Mouse (Mus musculus) gastrocnemius, postnatal 4 days (tissue): ENCODE measurements around the gene 4930432M17Rik. TPM values are rescaled to one million over a fixed set of nuclear protein-coding genes. Genes with fewer than 3 reads are reported as not detected.

ENCODE experiments used
- DNase-seq, 2 experiments: peaks; one replicate each; pipeline ENCODE4 v3.0.0; 2021 to 2022; ENCODE audit warnings: low spot score in 2 of 2, mixed read lengths in 2 of 2
- long read RNA-seq, 2 experiments: library from polyadenylated mRNA; stranded (forward); transcript quantifications; one replicate each; pipeline ENCODE4 v2.0.0; 2021
- total RNA-seq, 2 experiments: library from RNA; stranded (reverse); gene quantifications; 2 replicates each; pipeline ENCODE4 v1.2.3; 2021

4930432M17Rik gene
- not detected for total RNA-seq
- long read RNA-seq, experiment 1 = 0 reads
- long read RNA-seq, experiment 2 = 0 reads

DNA sequence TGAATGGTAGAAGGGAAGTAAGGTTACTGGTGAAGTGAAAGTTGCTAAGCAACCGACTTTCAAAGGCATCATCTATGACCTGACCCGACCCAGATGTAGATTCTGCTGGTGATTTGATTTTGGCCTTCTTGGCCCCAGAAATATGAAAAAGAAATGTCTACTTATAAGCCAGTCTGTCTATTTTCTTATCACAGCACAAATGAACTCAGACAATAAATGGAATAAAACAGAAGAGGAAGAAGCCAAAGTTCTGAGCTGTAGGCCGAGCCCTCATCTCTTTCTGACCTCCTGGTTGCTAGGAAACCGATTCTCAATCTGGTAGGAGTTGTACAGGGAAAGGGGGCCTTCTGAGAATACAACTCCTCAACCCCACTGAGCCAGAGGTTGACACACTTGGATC lies at the start of gene 4930432M17Rik:
Gene 4930432M17Rik (plus strand): TSS at position 301 of the 400 bp plus-strand sequence.
- no peak for DNase-seq

DNA sequence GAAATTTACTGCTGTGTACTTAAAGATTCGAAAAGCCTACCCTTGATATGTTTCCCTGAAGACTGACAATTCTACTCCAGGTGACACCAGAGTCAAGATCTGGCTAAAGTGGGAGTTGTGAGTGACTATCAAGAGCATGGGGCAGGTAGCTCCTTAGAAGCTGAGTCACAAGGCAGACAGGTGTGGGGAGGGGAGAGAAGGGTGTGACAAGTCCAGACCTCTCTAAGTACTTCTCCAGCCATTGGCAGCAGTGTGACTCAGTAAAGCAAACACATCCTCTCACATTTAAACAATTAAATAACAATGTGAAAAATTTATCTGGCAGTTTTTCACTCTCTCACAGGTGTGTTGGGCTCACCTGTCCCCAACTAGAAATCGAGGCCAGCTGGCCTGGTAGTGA lies 44.9 kb upstream of the 4930432M17Rik start:
- DNase-seq = no peak

DNA sequence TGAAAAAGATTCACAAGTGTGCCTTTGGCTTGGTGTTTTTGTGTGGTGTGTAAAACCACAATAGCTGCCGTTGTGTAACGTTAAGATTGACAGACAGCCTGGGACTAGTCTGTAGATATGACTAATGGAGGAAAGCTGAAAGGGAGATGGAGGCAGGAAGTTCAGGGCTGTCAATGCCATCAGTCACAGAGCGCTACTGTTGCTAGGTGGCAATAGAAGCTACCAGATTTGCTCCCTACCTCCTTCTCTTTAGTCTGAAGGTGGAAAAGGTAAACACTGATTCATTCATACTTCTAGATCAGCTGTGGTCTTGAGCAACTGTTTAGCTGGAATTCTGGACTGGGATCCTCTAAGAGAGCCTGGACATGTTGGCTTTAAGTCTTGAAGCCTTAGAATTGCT lies 44.3 kb upstream of the 4930432M17Rik start:
- DNase-seq = no peak

DNA sequence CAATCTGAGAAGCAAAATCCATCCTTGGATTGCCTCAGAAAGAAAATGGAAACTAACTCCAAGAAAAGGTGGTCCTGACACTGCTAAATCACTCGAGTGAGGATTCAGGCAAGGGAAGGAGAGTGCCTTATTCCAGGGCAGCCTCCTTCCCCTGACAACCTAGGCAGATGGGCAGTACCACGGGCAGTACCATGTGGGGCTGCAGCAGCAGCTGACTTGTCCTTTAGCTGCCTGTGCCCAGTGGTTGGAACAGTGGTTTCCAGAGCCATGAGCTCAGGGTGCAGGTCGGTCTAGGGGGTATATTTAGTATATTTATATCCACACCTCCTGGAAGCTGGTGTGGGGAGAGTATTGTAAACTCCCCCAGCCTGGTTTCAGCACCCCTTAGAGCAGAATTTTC lies 42.3 kb upstream of the 4930432M17Rik start:
- DNase-seq = no peak

DNA sequence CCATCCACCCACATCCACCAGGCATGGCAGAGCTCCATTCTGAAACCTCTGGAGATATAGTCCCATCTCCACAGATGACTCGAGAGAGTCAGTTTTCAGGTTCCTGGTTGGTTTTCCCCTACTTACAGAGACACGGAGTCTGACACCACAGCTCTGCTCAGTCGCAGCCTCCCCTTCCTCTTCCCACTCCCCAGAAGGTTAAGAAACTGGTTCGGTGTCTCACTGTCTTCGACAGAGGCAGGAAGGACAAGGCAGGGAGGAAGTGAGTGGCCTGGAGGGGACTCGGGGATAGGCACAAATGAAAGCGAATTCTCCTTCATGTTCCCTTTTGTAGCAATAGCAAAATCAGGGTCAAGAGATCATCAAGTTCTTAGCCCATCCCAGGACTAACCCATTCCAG lies 39.9 kb upstream of the 4930432M17Rik start:
- no peak for DNase-seq

DNA sequence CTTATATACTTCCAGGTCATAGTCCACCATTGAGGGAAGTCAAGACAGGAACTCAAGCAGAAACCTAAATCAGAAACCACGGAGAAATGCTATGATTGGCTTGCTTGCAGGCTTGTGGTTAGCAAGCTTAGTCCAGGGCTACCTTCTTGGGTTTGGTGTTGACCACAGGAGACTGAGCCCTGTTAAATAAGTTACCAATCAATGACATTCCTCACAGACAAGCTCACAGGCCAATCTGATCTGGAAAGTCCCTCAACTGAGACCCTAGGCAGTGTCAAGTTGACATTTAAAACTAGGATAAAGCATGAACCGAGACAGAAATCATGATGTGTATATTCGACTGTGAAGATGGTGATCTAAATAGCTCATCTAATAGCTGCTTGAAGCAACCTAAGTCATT lies 35.6 kb upstream of the 4930432M17Rik start:
- DNase-seq = no peak

DNA sequence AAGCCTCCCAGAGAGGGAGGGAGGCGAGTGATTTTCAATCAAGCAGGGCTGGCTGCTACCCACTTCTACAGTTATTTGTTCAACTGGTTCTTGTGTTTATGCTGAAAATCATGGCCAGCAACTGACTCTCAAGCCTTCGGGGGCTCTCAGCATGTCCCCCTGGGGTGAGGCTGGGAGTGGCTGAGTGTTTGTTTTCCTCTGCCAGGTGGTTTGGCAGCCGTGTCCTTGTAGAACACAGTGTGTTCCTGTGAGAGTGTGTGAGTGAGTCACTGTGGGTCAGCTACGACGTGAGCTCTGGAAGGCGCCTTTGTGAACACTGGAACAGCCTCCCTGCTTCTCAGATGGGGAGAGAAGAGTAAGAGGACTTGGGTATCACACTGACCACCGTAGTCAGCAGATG lies 35.1 kb upstream of the 4930432M17Rik start:
- no peak for DNase-seq

DNA sequence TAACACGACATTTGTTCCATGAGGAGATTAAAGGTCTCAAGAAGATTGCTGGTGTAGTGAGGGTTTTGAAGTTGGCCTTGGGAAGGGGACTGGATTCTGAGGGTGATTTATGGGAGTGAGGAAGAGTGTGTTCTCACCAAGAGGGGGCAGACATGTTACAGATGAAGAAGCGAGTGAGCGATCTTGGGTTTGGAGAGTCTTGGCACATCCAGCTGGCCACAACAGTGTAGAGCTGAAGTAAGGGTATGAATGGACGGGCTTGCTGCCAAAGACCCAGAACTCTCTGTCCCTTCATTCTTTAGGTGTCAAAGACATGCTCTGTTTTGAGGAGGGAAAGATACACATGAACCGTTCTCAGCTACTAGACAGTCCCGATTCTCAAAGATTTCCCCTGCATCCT lies 34.2 kb upstream of the 4930432M17Rik start:
- peak in 1 of 2 experiments; percentile 33 for DNase-seq

DNA sequence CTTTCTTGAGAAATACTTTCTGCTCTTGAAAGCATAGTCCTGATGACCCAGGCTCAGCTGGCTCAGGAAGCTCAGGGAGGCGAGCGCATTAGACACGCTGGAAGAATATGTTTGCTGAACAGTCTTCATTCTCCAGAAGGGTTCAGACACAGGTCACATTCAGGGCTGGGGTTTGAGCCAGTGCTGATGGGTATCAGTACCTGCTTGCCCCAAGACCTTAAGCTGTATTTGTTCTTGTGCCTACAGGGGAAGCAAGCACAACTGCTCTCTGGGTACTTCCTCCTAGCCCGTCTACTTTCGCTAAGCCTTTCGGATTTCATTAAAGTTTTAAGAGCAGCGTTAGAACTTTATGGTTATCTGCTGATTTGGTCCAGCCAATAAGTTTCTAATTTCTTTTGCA lies 33.8 kb upstream of the 4930432M17Rik start:
- DNase-seq = no peak

DNA sequence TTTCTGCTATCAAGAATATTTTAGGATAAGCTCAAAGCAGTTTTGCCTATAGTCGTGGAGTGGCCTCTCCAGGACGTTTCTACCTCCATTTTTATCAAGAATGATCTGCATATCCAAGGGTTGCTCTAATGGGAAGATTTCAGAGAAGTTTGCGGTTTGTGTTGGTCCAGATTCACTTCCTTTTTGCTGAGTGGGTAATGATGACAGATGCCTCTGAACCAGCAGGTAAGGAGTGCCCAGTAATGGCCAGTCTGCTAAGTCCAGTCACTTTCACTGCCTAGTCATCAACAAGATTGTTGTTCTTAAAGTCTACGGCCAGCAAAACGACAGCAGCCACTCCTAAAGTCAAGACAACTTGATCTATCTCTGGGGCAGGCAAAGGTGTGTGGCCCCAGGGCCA lies 32.8 kb upstream of the 4930432M17Rik start:
- no peak for DNase-seq

DNA sequence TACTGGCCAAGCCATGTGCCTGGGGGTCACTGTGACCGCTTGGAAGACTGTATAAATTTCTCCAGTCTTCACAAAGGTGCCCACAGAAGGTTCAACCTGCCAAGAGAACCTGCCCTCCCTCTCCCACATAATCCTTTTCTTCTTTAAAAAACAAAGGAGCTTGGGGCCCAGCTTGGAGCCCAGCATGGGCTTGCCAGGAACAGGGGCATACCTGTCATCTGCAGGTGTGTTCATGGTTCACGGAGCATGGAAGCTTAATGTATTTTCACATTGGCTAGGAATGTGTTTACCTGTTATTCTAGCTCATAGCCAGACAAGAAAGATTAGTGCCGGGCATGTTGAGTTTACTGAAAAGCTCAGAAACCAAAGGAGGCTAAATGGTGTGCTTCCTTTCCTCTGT lies 32.3 kb upstream of the 4930432M17Rik start:
- no peak for DNase-seq

DNA sequence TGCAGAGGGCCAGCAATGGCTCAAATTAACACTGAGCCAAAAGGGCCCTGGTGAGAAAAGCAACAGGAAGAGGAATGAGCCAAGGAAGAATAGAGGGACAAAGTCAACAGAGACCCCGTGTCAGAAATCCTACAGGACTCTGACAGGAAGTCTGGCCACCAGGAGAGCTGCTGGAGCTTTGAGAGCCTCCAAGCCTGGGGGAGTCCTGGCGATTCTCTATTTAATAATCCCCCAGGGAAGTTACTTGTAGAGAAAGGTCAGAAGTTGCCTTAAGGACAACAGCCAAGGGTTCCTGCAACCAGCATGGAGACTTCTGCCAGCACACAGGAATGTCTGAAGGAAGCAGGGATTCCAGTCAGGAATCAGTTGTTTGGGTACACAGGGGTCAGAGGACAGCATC lies 30.0 kb upstream of the 4930432M17Rik start:
- no peak for DNase-seq

DNA sequence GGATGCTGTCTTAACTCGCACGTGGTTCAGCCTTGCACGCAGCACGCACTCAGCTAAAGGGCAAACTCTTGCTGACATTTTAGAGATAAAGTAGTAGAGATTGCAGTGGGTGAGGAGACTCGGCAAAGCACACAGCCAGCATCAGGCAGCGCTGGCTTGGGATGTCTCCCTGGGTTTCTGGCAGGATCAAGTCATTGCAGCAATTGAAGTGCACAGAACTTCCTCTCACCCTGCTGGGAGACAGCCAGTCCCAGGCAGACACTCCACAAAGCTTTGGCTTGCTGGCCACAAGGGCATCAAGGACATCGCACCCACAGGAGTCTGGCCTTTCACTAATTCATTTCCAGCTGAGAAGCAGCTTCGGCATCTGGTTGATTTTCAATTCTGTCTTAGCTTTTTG lies 27.3 kb upstream of the 4930432M17Rik start:
- DNase-seq = no peak

DNA sequence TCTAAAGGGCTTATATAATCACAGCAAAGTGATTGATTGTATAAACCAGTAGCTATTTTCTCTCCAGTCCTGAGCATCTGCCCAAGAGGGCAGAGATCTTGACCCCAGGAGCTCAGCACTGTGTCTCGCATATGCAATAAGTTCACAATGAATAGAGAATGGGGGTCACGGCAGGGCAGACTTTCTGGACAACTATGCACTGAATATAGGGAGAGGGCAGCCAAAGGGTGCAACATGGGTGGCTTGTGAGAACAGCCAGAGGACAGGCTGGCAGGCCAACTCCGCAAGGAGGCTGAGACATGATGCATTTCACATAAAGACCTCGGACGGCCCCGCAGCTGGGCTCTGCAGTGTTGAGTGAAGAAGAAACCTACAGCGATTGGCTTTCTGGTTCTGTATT lies 25.1 kb upstream of the 4930432M17Rik start:
- no peak for DNase-seq

DNA sequence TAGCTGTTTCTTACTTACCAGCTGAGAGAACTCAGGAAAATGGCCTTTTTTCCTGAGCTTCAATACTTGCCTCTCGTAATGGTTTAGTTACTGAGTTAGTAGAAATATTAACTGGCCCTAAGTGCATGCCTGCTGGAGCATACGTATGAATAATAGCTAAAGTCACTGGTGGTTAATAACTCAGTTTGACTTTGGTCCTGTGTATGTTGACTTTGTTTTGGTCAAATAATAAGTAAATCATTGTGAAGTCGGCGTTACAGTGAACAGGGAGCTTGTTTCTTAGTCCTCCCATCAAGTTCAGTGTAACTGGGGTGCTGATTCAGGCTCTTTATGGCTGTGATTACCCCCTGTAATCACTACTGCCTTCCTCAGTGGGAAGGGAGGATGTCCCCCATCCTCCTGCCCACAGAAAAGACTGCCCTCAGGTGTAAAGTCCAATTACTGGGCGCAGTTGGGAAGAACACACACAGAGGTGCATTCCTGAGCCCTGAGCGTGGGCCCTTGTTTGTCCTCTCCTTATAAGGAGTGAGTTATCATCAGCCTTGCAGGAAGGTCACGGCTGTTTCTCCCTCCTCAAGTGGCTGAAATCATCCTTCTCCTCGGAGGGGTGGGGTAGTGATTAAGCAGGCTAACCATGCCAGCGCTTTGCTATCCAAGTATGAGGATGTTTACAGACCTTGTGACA lies 24.1 kb upstream of the 4930432M17Rik start:
- DNase-seq = no peak

DNA sequence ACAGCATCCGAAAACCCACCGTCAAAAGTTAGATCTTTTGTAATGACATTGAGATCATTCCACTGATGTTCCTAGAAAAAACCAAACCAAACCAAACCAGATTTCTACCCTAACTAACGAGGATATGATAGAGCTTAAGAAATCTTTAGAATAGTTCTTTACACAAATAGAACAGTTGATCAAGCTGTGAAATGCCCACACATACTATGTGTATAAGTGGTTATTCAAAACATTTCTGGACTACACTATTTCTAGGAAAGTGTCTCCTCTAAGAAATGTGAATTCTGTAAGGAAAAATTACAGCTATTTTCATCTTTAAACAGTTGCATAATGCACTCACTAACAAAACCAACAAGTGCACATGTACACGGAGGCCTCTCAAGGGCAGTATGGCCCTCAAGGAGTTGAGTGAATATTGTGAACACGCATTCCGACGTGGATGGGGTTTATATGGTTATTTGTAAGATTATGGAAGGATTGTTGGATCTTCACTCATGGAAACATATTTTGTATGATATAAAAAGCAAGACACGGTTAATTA lies 22.3 kb upstream of the 4930432M17Rik start:
- DNase-seq = no peak

DNA sequence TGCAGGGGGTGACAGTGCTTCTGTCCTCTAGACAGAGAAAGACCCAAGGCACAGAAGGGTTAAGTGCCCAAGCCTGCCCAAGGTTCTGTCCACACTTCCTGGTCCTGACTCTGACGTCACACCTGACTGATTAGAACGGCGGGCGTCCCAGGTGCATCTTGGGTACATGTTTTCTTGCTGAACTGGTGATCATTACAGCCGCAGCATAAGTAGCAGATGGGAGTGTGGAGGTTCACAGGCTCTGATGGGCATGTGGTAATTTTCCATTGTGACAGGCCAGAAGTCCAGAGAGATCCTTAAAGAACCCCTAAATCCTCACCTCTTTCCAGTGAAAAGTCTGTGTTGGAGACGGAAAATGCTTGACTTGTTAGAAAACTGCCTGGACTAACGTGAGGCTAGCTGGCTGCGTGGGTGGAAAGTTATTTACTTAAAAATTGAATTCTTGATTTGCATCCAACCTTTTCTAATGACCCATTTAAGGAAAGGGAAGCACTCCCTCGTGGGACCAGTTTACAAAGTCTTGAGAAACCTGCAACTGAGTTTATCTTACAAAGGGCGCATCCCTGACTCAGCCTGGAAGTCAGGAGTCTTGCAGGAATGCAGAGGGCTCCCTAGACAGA lies 20.4 kb upstream of the 4930432M17Rik start:
- no peak for DNase-seq

DNA sequence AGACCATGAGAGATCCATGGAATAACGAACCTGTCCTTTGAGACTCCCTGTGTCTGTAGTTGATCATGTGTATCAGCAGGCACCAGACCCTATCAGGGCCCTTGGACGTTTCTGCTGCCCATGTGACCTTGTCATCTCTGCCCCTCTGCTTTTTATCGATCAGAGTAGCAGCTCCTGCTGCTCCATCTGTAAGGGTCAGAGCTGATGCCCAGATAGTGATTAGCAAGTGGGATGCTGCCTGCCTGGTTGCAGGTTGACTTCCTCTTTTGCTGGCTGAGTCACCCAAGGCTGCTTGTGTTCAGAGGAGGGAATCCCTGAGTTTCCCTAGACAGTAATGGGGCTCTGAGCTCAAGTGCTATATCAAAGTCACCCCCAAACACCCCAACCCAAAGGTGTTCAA lies 18.9 kb upstream of the 4930432M17Rik start:
- no peak for DNase-seq

DNA sequence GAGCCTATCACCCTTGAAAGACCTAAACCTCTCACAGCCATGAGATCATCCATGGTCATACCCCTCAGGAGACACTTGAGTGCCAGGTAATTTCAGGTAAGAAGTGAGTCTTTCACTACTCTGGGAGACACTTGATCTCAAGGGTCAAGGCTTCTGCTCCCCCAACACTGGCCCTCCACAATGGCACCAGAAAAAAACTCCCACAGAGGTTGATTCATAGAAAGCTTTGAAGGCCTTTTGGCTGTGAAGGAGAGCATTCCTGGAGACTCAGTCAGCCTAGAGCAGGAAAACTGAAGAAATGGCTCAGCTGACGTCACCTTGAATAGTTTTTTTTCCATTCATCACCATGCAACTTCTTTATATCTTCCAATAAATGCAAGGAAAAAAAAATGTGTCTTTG lies 18.4 kb upstream of the 4930432M17Rik start:
- DNase-seq = no peak

DNA sequence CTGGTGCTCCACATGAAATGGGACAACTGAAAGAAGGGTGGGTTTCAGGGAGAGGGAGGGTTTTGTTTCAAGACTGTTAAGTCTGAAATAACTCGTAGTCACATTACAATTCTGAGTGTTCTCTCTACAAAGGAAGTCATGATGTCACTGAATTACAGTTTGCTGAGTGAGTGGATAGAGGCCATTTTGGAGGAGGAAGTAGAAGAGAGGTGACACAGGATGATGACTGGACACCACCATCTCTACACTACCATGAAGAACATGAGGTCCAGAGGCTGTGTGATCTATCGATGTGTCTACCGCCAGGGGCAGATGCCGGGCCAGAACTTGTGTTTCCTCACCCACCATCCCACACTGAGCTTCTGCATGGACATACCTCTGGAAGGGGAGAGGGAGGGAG lies 13.6 kb upstream of the 4930432M17Rik start:
- DNase-seq = no peak

DNA sequence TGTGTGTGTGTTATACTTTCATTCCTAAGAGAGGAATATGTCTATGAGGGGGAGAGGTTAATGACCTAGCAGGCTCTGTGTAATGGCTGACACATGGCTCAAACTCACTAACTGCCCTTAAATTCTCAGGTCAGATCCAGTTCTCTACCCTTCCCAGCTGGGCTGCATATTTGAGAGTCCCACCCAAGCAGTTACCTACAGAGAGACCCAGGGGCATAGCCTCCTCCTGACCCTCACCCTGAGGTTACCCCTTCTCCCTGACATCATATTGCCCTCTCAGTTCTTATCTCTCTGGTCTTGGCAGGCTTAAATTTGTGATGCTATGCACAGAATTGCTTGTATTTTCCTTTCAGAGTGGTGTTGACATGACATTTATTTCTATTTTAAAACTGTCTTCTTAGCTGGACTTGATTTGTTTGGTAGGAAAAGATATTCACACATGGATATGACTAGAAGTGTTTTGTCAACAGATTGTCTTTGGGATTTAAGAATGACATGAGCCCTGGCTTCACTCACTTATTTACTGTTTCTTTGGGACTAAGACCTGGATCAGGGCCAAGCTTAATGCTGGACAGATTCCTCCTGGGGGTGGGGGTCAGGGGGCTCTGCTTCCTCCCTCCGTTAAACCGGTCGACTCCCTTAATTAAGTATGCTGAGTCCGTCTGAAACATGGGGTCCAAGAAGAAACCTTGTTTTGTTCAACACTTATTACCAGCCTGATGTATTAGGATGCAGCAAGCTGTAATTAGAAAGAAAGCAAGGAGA lies 7.7 kb upstream of the 4930432M17Rik start:
- no peak for DNase-seq

DNA sequence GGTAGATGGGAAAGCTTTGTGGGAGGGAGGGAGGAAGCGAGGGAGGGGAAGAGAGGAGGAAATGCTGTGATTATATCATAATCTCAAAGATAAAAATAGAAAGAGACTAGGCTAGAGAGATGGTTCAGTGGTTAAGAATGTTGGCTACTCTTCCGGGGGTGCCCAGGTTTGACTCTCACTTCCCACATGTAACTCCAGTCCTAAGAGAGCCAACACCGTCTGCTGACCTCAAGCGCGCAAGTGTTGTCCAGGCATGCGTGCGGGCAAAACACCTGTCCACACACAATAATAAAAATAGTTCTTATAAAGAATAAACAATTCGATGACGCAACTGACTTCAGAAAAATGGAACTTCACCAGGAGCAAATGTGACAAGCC lies 7.1 kb upstream of the 4930432M17Rik start:
- DNase-seq = no peak
